Mouse (Mus musculus) layer of hippocampus, adult 2 months (tissue): ENCODE measurements around the gene Insc. TPM values are rescaled to one million over a fixed set of nuclear protein-coding genes. Genes with fewer than 3 reads are reported as not detected.

Source experiments
- DNase-seq, 2 experiments: peaks; one replicate each; pipeline ENCODE4 v3.0.0; 2022; ENCODE audit warnings: low spot score in 2 of 2
- H3K27ac ChIP-seq: fragments of 200-600 bp; 2 replicates; pipeline ENCODE4 v1.8.1; 2022
- H3K4me3 ChIP-seq: fragments of 200-600 bp; 2 replicates; pipeline ENCODE4 v1.8.1; 2022; ENCODE audit warnings: mild to moderate bottlenecking
- CTCF ChIP-seq: fragments of 200-600 bp; conservative IDR thresholded peaks from 2 replicates; pipeline ENCODE4 v1.8.1; 2022; ENCODE audit warnings: antibody characterized with exemption, mild to moderate bottlenecking, moderate library complexity
- total RNA-seq, 2 experiments: library from RNA; stranded (reverse); gene quantifications; 2 replicates each; pipeline ENCODE4 v1.2.3; 2021

Insc gene
- total RNA-seq, 2 experiments from 2014 or later: 3.7 to 4.6 TPM

- TF ChIP-seq CTCF: peak; percentile 67
- DNase-seq: no peak
- Histone ChIP-seq H3K27ac (no peak overlapping the region), H3K4me3 (no peak overlapping the region)
Measured at GRCm38 (mm10) chr7:114740360-114741165, 2.9 kb upstream of the Insc start.

GRCm38 (mm10) chr7:114744639-114745245 is 1.2 kb downstream of the Insc start:
- no peak for DNase-seq
- peak overlapping the region; percentile 68 for H3K27ac ChIP-seq
- H3K4me3 ChIP-seq: no peak overlapping the region
- TF ChIP-seq CTCF: no peak

DNA sequence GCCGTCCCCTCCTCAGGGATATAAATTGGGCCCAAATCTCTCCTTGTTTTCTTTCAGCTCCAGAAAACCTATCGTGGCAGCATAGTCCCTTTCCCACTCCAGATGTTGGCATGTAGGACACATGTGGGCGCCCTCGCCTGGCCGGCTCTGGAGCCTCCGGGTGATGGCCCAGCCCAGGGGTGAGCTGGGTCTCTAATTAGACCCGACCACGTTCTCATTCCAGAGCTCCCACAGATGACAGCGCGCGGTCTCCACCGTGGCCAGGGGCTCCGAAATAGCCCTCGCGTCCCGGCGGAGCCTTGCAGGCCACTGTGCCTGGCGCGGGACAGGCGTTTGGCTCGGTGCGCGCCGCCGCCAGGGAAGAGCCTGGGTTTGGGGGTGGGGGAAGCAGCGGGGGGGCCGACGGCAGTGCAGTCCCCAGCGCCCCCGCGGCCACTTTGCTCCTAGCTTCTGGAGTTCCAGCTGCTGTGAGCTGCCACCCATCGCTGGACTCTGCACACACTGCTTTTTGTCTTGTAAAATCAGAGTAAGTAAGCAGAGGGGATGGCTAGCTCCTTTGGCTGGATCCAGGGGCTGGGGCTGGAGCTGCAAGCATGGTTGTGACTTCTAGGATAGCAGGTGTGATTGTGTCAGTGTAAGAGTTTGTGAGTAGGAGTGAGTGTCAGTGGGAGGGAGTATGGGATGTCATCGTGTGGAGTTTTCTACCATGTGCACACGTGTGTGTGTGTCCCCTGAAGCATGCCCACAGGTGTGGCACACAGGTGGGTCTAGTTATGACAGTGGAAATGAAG is 2.2 kb downstream of the Insc start:
- peak overlapping the region; percentile 68 for H3K27ac ChIP-seq
- DNase-seq: peak in 1 of 2 experiments; percentile 19
- H3K4me3 ChIP-seq: peak overlapping the region; percentile 37
- TF ChIP-seq CTCF: peak; percentile 46

- Histone ChIP-seq H3K4me3 (no peak overlapping the region), H3K27ac (peak overlapping the region; percentile 76)
- peak; percentile 27 to 48 for DNase-seq
- TF ChIP-seq CTCF: no peak
Measured at GRCm38 (mm10) chr7:114747596-114747995, 4.1 kb downstream of the Insc start.

DNA sequence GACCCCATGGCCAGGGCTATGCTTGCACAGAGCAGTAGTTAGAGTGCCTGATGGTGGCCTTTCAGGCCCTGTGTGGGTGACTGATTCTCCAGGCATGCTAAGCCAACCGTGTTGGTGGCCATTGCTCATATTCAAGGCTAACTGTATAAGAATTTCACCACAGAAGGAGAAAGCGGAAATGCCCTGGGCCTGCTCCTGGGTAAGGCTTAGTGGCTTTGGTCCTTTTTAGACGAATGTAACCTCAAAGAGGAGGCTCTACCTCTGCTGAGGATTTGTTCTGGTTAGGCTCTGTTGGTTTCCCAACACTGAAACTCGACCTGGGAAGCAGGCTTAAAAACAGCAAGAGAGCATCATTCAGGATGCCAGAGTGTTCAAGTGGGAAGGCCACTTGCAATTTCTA is 4.7 kb downstream of the Insc start:
- TF ChIP-seq CTCF: no peak
- Histone ChIP-seq H3K27ac (peak overlapping the region; percentile 76), H3K4me3 (no peak overlapping the region)
- no peak for DNase-seq

DNA sequence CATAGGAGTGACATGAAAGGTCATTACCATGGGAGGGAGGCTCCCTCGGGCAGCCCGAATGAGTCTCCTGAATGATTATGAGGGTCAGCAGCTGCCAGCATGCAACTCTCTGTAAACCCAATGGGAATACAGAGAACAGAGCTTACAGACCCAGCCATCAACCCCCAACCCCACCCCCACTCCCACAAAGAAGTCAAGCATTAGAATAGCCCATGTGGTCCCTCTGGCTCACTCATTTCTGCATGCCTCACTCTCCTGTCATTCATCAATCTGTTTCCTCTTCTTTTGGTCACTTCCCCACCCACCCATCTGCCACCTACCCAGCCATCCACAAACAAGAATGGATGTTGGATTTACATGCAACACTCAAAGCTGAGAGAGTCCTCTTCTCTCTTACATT is 10.0 kb downstream of the Insc start:
- no peak for DNase-seq
- H3K4me3 ChIP-seq: no peak overlapping the region
- TF ChIP-seq CTCF: no peak
- no peak overlapping the region for H3K27ac ChIP-seq

- no peak for DNase-seq
- H3K27ac ChIP-seq: no peak overlapping the region
- H3K4me3 ChIP-seq: no peak overlapping the region
- TF ChIP-seq CTCF: no peak
Measured at GRCm38 (mm10) chr7:114754196-114754595, 10.7 kb downstream of the Insc start.

GRCm38 (mm10) chr7:114754626-114755025 is 11.1 kb downstream of the Insc start:
- no peak for TF ChIP-seq CTCF
- no peak for DNase-seq
- Histone ChIP-seq H3K4me3 (no peak overlapping the region), H3K27ac (no peak overlapping the region)

- DNase-seq: no peak
- TF ChIP-seq CTCF: no peak
- H3K4me3 ChIP-seq: no peak overlapping the region
- H3K27ac ChIP-seq: no peak overlapping the region
Measured at GRCm38 (mm10) chr7:114762660-114763059, 19.2 kb downstream of the Insc start.

- Histone ChIP-seq H3K27ac (no peak overlapping the region), H3K4me3 (no peak overlapping the region)
- no peak for TF ChIP-seq CTCF
- DNase-seq: no peak
Measured at GRCm38 (mm10) chr7:114765273-114765672, 21.8 kb downstream of the Insc start.

GRCm38 (mm10) chr7:114766523-114766922 is 23.0 kb downstream of the Insc start:
- no peak overlapping the region for H3K4me3 ChIP-seq
- TF ChIP-seq CTCF: no peak
- DNase-seq: no peak
- H3K27ac ChIP-seq: no peak overlapping the region

GRCm38 (mm10) chr7:114768516-114768915 is 25.0 kb downstream of the Insc start:
- Histone ChIP-seq H3K4me3 (no peak overlapping the region), H3K27ac (no peak overlapping the region)
- no peak for TF ChIP-seq CTCF
- DNase-seq: no peak

- TF ChIP-seq CTCF: no peak
- H3K27ac ChIP-seq: no peak overlapping the region
- no peak overlapping the region for H3K4me3 ChIP-seq
- DNase-seq: no peak
Measured at GRCm38 (mm10) chr7:114769041-114769440, 25.5 kb downstream of the Insc start.
